Mouse (Mus musculus) retina, adult 2 months (tissue): ENCODE data around the gene Svs3b.
"Not testable (repeated sequence)": the region's sequence is repeated elsewhere in the genome, so short reads cannot be mapped to it uniquely, and the experiment has no call there.

Experiments used
- DNase-seq: peaks from one replicate; pipeline ENCODE4 v3.0.0-alpha.2; 2012; ENCODE audit warnings: low read depth, low spot score

Gene Svs3b

DNA sequence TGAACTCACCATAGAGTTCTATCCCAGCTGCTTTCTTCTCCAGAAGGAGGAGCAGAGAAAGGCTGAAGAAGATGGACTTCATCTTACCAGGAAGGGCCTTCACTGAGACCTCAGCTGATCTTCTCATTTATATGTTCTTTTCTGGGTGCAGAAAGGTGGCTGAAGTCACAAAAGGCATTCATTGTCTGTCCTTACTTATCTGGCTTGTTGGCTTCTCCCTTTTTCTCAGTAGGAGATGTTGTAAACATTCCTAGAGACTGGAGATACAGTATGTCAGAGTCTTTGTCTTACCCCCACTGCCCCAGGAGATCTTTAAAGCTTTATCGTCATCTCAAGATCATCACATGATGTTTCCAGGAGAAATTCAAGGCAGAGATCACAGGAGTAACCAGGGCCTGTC lies at the start of gene Svs3b:
Svs3b (minus strand) TSS at position 101 of the 400 bp plus-strand sequence.
- DNase-seq = not testable (repeated sequence)

GRCm38 (mm10) chr2:164288968-164289367 lies 32.5 kb upstream of the Svs3b start, which contains the start of gene Svs3a:
Gene Svs3a (plus strand): TSS chr2:164289268.
- not testable (repeated sequence) for DNase-seq

- no peak for DNase-seq
Measured at GRCm38 (mm10) chr2:164278359-164278758, 21.9 kb upstream of the Svs3b start, which contains the start of gene Svs4. Gene Svs4 (minus strand): TSS chr2:164278459.

DNA sequence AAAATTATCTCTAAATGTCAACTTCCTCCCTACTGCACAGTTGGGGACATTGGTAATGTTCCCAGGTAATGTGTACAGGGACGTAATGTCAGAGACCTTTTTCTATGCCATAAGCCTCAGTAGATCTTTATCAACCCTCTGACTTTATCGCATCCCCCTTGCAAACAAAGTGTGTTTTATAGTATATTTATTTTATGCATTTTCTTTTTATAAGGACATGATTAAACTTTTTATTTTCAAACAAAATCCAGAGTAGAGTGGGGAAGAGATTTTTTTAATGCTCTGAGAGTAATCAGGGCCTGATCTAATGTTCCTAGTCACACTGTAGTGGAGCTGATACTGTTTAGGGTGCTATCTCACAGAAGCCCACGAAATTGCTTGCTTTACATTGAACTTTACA lies 18.1 kb downstream of the Svs3b start, which contains the start of gene Svs2:
Svs2 (minus strand) TSS at position 101 of the 400 bp plus-strand sequence.
- no peak for DNase-seq

- DNase-seq = no peak
Measured at GRCm38 (mm10) chr2:164232671-164233070, 23.8 kb downstream of the Svs3b start.

- no peak for DNase-seq
Measured at GRCm38 (mm10) chr2:164228361-164229070, 27.9 kb downstream of the Svs3b start.

GRCm38 (mm10) chr2:164221522-164221921 lies 34.9 kb downstream of the Svs3b start, which contains the start of gene Wfdc15b:
Gene Wfdc15b (minus strand): TSS chr2:164221660.
- no peak for DNase-seq

- DNase-seq = no peak
Measured at GRCm38 (mm10) chr2:164219295-164219694, 37.1 kb downstream of the Svs3b start.

DNA sequence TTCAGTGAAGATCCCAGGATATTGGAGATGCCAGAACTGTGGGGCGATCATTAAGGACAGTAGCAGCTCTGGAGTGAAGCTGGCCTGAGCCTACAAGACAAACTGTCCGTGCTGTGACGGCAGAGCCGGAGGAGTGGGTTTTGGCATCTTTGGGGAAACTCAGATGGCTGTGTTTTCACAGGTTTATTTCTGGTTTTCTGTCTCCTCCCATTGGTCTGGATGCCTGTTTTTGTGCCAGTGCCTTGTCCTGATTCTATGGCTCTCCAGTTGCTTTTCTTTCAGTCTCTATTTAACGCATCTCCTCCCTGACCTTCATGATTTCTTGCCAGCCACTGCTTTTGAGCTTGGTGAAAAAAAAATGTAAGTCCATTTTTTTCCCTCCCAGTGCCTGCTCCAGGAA lies 43.7 kb downstream of the Svs3b start:
- DNase-seq = no peak

- no peak for DNase-seq
Measured at GRCm38 (mm10) chr2:164210892-164211291, 45.5 kb downstream of the Svs3b start.

DNA sequence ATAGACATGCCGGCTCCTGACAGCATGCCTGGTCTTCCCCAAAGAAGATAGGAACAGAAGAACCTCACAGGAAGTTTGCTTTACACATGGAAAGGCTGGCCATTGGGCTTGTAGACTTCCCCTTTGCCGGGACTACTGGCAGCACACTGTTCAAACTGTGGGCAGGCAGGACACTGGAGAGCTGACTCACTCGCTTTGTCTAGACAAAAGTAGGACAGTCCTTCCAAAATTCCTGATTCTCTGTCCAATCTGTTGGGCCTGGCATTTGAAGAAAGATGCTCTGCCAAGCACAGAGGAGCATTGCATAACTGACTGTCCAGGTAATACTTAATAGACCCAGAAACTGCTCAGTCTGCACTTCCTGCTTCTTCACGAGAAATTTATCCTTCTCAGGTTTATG lies 49.8 kb downstream of the Svs3b start:
- no peak for DNase-seq

GRCm38 (mm10) chr2:164206011-164206410 lies 50.4 kb downstream of the Svs3b start:
- DNase-seq = not testable (repeated sequence)
